Mouse (Mus musculus): Measurements from ENCODE around the gene 4930470P17Rik.

DNA sequence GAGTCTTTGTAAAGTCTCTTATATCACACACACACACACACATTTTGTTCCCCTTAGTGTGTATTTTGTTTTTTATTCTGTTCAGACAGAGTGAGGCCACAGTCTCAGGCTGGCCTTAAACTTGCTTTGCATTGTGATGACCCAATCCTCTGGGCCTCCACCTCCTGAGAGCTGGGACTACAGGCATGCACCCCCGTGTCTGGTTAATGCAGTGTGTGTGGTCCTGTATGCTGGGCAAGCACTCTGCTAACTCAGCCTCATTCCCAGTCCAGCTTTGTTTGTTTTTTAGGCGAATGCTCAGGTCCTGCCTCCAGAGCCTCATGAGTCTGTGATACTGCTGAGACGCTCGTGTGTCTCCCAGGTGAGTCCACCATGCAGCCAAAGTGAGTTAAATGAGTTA lies 53.8 kb downstream of the 4930470P17Rik start:
- TF ChIP-seq CTCF (IDR thresholded peaks at IDR 0.05; ENCODE audit: low read depth, low read length): no peak
- TF ChIP-seq POLR2A (IDR thresholded peaks at IDR 0.05; ENCODE audit: borderline replicate concordance, low read depth, low read length): no peak

Measured in bone marrow macrophage, adult 2 months (primary cell).